Mouse (Mus musculus): Measurements from ENCODE around the gene Lipt2.

Lipt2 gene

DNA sequence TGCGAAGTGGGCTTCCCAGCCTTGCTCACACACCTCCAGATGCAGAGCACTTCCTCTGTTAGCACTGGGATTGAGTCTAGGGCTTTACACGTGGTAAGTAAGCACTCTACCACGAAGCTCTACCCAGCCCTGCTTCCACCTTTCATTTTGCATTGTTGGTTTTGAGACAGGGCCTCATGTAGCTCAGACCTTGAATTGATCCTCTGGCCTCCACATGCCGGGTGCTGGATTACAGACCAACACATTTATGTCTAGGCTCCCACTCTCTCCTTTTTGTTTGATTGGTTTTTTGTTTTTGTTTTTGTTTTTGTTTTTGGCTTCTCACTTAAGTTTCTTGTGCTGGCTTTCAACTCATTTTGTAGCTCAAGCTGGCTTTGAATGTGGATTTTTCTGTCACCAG is 11.7 kb downstream of the Lipt2 start:
- WGBS, result 72% methylated on average over 4 of the region's 4 CpGs

DNA sequence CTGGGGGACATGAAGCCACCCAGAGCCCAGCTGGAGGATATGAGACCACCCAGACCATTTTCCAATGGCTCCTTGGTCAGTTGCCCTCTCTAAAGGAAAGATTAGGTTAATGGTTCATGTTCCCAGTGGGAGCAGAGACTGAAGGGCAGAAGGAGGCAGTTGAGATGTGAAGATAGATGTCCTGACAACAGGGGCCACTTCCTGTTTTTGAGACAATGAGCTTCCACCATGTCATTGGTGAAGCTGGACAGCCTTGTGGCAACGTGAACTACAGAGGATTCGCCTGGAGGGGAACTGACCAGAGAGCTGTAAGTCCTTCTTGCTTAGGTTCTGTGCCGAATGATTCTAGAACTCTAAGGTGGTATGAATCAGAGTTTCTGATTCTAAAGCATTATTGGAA is 17.2 kb downstream of the Lipt2 start, which contains the start of gene Kcne3:
Gene Kcne3, plus strand, starts transcription at position 234 of the 400 bp plus-strand sequence.
- WGBS, result 78% methylated on average over 3 of the region's 3 CpGs

DNA sequence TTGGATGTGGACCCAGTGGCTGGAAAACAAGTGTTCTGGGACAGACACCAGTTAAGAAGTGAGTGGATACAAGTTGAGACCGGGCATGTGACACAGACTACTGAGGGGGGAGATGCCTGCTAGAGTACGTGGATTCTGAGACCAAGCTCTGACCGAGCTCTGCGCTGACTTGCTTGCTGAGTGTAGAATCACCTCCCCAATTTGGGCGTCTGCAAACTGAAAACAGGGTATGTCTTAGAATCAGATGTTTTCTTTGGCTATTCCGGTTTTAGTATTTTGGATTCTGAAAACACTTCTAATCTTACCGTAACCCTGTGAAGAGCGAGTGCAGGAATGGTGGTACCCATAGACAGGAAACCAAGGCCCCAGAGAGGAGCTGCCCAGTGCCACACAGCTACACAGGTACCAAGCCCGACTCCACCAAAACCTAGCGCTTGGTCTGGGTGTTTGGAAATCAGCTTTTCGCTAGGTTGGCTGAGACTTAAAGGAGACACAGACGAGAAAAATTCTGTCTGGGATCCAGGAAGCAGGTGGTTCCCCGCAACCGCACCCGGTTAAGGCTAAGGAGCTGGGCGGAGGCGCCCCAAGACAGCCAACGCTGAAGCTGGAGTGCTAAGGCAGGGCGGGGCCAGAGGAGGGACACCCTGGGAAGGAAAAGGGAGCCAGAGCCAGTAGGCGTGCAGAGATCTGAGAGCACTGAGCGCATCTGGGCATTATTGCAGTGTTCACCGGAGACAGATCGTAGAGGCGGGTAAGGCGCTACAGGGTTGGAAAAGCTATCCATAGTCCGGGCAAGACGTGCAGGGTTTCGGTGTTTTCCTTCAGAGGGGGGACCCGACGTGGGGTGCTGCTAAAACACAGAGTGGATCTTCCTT is 19.2 kb downstream of the Lipt2 start:
- 8% methylated on average over 30 of the region's 30 CpGs for WGBS

DNA sequence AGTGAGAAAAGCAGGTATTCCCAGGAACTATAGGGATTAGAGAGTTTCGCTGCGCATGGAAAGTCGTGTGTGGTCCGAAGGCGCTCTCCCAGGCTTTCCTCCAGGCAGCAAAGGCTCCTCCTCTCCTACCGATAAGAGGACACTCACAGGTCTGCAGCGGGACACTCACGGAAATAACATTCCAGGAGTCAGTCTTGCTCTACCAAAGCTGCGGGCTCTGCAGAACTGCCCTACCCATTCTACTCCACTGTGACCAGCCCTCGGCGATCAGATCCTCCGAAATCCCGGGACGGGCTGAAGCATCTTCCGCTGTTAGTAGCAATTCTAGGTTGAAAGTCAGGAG is 19.8 kb downstream of the Lipt2 start:
- WGBS, result 4% methylated on average over 15 of the region's 15 CpGs

DNA sequence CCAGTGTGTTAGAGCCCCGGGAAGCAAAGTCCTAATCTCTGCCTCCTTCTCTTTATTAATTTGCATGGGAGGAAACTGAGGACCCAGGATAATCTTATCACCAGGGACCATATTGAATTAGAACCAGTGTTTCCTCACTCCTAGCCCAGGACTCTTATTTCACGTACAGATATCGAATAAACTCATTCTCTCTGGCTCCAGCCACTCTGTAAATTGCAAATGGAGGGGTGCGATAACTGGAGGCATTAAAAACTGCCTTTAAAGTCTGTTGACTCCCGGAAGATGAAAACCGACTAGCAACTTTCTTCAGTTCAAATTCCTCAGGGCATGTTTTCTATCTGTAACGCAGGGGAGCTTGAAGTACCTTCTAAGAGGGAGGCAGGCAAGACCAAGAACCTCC is 20.3 kb downstream of the Lipt2 start:
- 69% methylated on average over 7 of the region's 7 CpGs for WGBS

DNA sequence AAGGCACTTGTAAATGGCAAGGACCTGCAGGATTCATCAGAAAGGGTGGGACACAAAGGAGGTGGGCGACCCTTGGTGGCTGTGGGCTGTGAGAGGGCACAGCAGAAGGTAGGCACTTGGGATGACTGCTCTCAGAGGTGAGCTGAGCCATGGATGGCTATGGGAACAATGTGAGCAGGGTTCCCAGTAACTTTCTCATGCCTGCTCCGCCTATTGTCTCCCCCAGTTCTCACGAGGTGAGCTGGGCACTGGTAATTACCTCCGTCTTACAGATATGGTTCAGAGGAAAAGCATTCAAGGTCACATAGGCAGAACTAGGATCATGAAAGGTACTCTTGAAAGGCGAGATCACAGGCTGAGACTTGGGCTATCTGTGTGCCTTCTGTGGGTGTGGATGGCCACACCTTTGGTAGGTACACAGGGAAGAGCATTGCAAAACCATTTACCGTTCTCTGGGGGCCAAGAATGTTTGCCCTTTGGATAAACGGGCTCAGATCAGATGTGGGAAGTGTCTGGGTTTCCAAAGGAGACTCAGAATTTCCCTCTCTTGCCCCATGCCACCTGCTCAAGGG is 20.8 kb downstream of the Lipt2 start:
- 85% methylated on average over 7 of the region's 7 CpGs for WGBS

DNA sequence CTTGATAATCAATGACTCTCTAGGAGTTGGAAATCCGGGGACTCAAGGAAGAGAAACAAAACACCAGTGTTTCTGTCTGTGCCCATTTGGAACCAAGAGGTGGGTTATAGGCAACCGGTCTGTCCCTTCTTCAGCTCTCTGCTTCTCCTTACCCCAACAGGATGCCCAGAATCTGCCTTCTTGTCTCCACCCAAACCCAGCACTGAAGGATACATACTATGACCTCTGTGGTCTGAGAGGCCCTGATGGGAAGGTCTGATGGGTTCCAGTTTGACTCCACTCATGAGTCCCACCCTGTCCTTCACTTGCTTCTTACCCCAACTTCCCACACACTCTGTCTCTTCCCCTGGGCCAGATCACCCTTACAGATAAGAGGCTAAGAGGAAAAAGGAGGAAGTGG is 22.1 kb downstream of the Lipt2 start:
- 82% methylated on average over 2 of the region's 2 CpGs for WGBS

DNA sequence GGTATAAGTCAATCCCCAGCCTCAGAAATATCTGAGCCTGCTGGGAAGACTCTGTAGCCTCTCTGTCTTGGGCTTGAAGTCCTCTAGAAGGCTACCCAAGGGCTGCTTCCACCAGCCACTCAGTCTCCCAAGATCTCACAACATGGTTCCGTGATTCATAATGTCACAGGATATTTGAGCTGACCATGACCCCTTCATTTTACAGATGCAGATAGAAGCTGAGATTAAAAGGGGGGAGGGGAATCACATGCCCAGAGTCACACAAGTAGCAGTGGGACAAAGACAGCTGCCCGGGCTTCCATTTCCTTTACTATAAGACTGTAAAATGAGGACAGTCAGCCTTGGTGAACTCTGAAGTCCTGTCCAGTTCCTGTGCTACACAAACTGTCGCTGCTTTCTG is 22.5 kb downstream of the Lipt2 start:
- WGBS, result 84% methylated on average over 3 of the region's 3 CpGs

DNA sequence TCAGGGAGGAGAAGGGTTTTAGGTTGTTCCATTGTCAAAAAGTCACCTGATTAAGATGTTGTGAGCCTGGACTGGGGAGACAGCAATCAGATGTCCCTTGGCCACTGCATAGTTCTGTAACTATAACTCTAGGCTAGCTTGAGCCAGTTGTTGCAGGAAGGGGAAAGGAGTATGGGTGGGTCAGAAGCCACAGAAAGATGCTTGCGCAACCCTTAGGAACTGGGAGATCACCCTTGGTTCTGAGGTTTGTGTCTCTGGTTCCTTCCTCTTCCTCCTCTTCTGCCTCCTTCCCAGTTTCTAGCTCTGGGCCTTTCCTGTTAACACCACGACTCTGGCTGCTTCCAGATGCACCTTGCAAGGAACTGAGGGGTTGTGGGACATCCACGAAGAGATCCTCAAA is 23.3 kb downstream of the Lipt2 start:
- 84% methylated on average over 3 of the region's 3 CpGs for WGBS

DNA sequence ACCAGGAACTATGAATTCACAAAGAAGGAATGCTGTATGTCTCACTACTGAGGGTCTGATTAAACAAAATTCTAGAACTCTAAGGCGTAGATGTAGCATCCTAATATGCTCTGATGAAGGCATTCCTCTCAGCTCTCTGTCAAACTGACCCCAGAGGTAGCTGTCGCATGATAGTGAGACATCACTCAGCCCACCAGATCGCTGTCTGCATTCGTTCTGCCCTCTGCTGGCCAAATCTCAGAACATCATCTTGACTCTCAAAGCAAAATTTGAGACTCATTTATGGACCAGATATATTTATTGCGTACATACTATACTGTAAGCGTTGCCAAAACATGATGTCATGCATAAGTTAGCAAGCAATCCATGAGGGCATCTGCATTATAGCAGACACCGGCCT is 28.5 kb downstream of the Lipt2 start:
- WGBS, result 23% methylated on average over 7 of the region's 7 CpGs

DNA sequence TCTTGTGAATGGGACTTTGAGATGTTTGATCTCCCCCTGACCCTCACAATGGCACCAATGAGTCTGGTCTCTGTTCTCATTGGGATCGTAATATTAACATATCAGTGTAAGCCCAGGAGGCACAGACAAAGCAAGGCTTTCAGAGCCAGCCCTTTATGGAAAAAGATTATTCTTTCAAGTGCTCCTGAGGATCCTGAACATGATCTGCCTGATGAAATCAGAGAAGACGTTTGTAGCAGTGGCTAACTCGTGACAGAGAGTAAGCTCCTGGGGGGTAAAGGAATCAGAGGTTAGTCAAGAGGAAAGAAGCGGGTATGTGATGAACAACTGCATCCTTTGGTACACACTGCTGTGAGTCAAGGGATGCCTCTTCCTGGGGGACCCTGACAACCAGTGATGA is 31.1 kb downstream of the Lipt2 start:
- 60% methylated on average over 4 of the region's 4 CpGs for WGBS

DNA sequence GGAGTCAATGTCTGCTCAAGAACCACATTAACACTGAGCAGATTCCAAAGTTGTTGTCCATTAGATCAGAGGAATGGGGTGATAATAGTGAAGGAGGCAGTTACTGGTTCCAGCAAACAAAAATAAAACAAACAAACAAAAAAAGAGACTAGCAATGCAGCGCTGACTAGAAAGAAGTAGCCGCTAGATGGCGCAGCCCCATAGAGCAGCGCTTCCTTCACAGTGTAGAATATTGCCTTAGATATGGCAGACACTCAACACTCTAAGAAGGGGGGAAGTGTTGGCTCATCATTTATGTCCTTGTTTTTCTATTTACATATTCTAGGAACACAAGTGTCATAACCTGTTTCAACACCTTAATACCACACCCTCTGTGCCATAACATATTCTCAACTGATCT is 31.7 kb downstream of the Lipt2 start:
- WGBS, result 4% methylated on average over 4 of the region's 4 CpGs

DNA sequence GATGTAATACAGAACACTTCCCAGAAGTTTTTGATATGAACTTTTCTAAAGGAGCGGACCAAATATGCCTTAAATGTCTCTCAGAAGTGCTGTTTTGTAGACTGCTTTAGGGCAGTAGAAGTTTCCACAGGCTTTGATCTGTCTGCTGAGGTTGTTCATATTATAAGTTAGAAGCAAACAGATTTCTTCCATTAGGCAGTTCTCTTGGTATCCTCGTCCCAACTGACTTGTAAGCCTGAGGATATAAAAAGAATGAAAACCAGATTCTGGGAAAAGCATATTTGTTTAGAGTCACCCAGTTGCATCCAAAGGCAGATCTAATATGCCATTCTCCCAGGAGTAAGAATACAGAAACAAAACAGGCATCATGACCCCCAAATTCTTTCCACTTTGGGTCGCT is 42.1 kb downstream of the Lipt2 start:
- 92% methylated on average over 3 of the region's 3 CpGs for WGBS

DNA sequence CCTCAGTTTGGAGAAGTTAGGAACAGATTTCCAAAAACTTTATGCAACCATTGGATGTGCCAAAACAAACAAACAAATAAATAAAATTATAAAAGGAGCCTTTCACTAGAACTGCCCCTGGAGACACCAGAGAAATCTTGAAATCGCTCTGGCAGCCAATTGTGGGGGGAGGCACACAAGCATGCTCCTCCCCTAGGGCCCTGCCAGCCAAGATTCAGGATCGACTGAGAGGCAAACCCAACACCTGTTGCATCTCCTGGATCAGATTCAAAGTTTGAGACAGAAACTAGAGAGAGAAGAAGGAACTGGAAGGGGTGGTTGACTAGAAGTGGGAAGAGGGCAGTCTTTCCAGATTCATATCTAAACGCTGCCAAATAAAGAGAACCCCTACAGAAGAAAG is 44.5 kb downstream of the Lipt2 start:
- WGBS, result 54% methylated on average over 3 of the region's 3 CpGs

DNA sequence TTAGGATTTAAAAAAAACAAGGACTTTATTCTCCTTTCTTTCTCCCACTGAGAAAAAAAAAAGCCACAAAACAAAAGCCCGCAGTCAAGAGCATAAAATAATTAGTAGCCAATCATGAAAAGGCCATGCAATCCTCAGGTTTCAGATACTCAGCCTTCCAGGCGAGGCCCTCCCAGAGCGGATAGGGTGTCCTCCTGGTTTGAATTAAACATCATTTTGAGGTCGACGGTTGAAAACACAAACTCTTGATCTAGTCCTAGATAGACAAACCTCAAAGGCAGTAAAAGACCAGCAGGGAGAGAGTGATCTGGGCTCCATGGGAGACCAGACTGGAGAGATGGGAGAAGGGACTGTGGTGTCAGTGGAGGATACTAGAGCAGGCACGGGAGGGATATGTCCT is 45.8 kb downstream of the Lipt2 start:
- WGBS, result 92% methylated on average over 6 of the region's 6 CpGs

DNA sequence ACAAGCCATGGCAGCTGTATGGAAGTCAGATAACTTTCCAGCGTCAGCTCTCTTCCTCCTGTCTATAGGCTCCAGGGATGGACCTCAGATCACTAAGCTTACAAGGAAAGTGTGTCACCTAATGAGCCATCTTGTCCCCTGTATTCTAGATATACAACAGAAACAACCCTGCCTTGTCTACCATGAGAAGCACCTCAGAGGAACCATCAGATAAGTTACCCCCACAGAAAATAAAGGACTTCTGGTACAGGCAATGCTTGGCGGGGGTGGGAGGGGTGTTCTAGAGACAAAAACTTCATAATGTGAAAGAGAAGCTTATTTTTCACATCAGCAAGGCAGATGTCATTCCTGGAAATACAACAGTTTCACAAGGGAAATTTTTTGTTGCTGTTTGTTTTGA is 47.1 kb downstream of the Lipt2 start:
- 95% methylated on average over 2 of the region's 2 CpGs for WGBS
